Mouse (Mus musculus): Measurements from ENCODE around the gene Smco3.

DNA sequence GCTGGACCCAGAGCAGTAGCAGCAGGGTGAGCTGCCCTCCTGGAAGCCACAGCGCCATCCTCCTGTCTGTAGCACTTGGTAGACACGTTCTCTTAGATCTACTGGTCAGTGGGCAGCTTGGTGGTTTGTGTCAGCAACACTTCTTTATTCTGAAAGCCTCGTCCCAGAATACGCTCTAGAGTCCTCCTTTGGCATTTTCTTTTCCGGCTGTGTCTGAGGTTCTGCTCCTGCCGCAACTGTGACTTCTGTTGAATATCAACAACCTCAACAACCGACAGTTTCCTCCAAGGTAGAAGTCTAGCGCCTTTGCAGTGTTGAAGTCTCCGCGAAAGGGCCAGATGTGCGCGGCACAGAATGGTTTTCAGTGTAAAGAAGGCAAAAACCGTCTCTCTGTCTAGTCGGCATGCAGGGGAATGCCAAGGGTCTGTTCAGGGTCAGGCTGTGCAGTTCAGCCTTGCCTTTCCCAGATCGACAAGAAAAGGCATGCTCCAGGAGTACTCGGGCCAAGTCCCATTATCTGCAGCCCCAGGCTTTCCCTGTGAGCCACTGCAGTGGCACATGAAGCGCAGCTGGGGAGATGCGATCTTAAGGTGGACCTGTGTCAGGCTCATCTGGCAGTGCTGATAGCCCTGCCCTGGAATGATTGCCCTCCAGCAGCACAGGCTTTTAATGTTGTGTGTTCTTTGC lies 22.1 kb upstream of the Smco3 start, which contains the start of gene Art4:
- TF ChIP-seq CTCF (IDR thresholded peaks at IDR 0.05; ENCODE audit: low read depth) (no peak), EP300 (optimal IDR thresholded peaks at IDR 0.05) (no peak)
